Mouse (Mus musculus): Measurements from ENCODE around the gene Ptpn12.

Ptpn12 gene

GRCm38 (mm10) chr5:21055820-21056531, at the start of gene Ptpn12:
Gene Ptpn12 (minus strand): TSS chr5:21055911.
- peak; percentile 96 for DNase-seq

GRCm38 (mm10) chr5:21091179-21091578, 35.5 kb upstream of the Ptpn12 start:
- no peak for DNase-seq

GRCm38 (mm10) chr5:21057217-21057616, 1.5 kb upstream of the Ptpn12 start:
- no peak for DNase-seq

GRCm38 (mm10) chr5:21056595-21056994, 884 bp upstream of the Ptpn12 start:
- no peak for DNase-seq

GRCm38 (mm10) chr5:21055071-21055819, 466 bp downstream of the Ptpn12 start:
- peak; percentile 41 for DNase-seq

GRCm38 (mm10) chr5:21054472-21055070, 1.1 kb downstream of the Ptpn12 start:
- peak; percentile 66 for DNase-seq

- no peak for DNase-seq
These were observed 2.0 kb downstream of the Ptpn12 start for GRCm38 (mm10) chr5:21053571-21054307.

- no peak for DNase-seq
These were observed 3.2 kb downstream of the Ptpn12 start for GRCm38 (mm10) chr5:21052521-21052920.

- no peak for DNase-seq
These were observed 5.0 kb downstream of the Ptpn12 start for GRCm38 (mm10) chr5:21050770-21051122.

GRCm38 (mm10) chr5:21050061-21050769, 5.5 kb downstream of the Ptpn12 start:
- peak; percentile 26 for DNase-seq

GRCm38 (mm10) chr5:21049006-21049405, 6.7 kb downstream of the Ptpn12 start:
- DNase-seq: no peak

- DNase-seq: no peak
These were observed 8.6 kb downstream of the Ptpn12 start for GRCm38 (mm10) chr5:21047114-21047513.

GRCm38 (mm10) chr5:21046150-21047048, 9.3 kb downstream of the Ptpn12 start:
- DNase-seq: no peak

- DNase-seq: no peak
These were observed 10.2 kb downstream of the Ptpn12 start for GRCm38 (mm10) chr5:21045462-21045861.

- DNase-seq: no peak
These were observed 17.6 kb downstream of the Ptpn12 start for GRCm38 (mm10) chr5:21038100-21038499.

GRCm38 (mm10) chr5:21035689-21036480, 19.8 kb downstream of the Ptpn12 start:
- no peak for DNase-seq

- peak; percentile 39 for DNase-seq
These were observed 21.2 kb downstream of the Ptpn12 start for GRCm38 (mm10) chr5:21034388-21034966.

- DNase-seq: no peak
These were observed 22.2 kb downstream of the Ptpn12 start for GRCm38 (mm10) chr5:21033382-21034056.

- DNase-seq: no peak
These were observed 23.1 kb downstream of the Ptpn12 start for GRCm38 (mm10) chr5:21032626-21033025.

GRCm38 (mm10) chr5:21030226-21030625, 25.5 kb downstream of the Ptpn12 start:
- DNase-seq: no peak
